Mouse (Mus musculus) forebrain, postnatal 0 days (tissue): ENCODE data around the gene Fscn3. TPM values are rescaled to one million over a fixed set of nuclear protein-coding genes. Genes with fewer than 3 reads are reported as not detected.

Source experiments
- ATAC-seq: fragments of 200-750 bp; cut with Nextera tagmentation; 2 replicates; pipeline ENCODE4 v1.8.0; 2017; ENCODE audit warnings: mild to moderate bottlenecking, moderate library complexity
- DNase-seq: peaks from one replicate; pipeline ENCODE4 v3.0.0-alpha.2; 2015
- H3K27ac ChIP-seq: fragments of 300-500 bp; sonication (generic); 2 replicates; pipeline ENCODE4 v1.5.1; 2014; ENCODE audit warnings: low read depth, mild to moderate bottlenecking, antibody characterized with exemption, low read length, moderate library complexity, mixed read lengths
- H3K27me3 ChIP-seq: fragments of 300-500 bp; sonication (generic); 2 replicates; pipeline ENCODE4 v1.6.1; 2014; ENCODE audit warnings: mild to moderate bottlenecking, low read length, mixed read lengths; ENCODE audit not compliant: insufficient read depth
- H3K36me3 ChIP-seq: fragments of 300-500 bp; sonication (generic); 2 replicates; pipeline ENCODE4 v1.6.1; 2014; ENCODE audit warnings: mild to moderate bottlenecking, moderate library complexity; ENCODE audit not compliant: insufficient read depth
- H3K4me1 ChIP-seq: fragments of 300-500 bp; sonication (generic); 2 replicates; pipeline ENCODE4 v1.6.1; 2014; ENCODE audit warnings: antibody characterized with exemption; ENCODE audit not compliant: insufficient read depth
- H3K4me2 ChIP-seq: fragments of 300-500 bp; sonication (generic); 2 replicates; pipeline ENCODE4 v1.6.1; 2014; ENCODE audit warnings: low read depth, mild to moderate bottlenecking, moderate library complexity
- H3K4me3 ChIP-seq: fragments of 300-500 bp; sonication (generic); 2 replicates; pipeline ENCODE4 v1.5.1; 2014; ENCODE audit warnings: low read depth, low read length, mixed read lengths
- H3K9ac ChIP-seq: fragments of 300-500 bp; sonication (generic); 2 replicates; pipeline ENCODE4 v1.6.1; 2014; ENCODE audit warnings: mild to moderate bottlenecking
- H3K9me3 ChIP-seq: fragments of 300-500 bp; sonication (generic); 2 replicates; pipeline ENCODE4 v1.6.1; 2016; ENCODE audit warnings: low read length
- CTCF ChIP-seq: sonication (generic); IDR thresholded peaks from 2 replicates; pipeline ENCODE4 v1.5.1; 2016; ENCODE audit warnings: antibody characterized with exemption, control low read depth, low read depth
- WGBS: fragments of 180-500 bp; shearing (Covaris S2); extraction: QIAGEN DNeasy Blood & Tissue Kit; methylation state at CpG from one replicate; pipeline ENCODE4 v1.1.7; 2014; 5-methylcytosine and 5-hydroxymethylcytosine counted together
- polyA plus RNA-seq: library from polyadenylated mRNA; unstranded; fragments of >200 nt; fragmentation: Nextera tagmentation; extraction: Ambion mirVana; gene quantifications from 2 replicates; pipeline ENCODE4 v1.2.1, GENCODE M21; 2015
- total RNA-seq: library from RNA; depleted of rRNA; stranded (reverse); fragments of >200 nt; gene quantifications from 2 replicates; pipeline ENCODE4 v1.2.3, GENCODE M21; 2014

Fscn3 gene
- total and polyA plus RNA-seq, 2 experiments from 2014 or later, result 0.19 TPM; not detected in 1

DNA sequence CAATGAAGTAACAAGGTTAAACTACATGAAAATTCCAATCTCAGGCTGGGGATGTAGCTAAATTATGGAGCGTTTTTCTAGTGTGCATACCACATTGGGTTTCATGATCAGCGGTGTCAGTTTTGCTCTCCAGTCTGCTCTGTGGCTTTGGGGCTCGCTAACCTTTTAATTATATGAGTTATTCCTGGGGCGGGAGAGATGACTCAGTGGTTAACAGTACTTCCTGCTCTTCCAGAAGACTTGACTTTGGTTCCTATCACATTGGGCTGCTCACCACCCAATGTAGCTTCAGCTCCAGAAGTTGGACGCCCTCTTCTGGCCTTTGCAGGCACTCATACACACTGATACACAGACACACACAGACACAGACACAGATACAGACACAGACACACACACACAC is 43.0 kb downstream of the Fscn3 start:
- Histone ChIP-seq H3K4me1 (no peaks in the 10 kb centered on the region), H3K36me3 (no peaks in the 10 kb centered on the region), H3K27ac (no peak overlapping the region), H3K27me3 (no peaks in the 10 kb centered on the region), H3K4me3 (no peak overlapping the region), H3K9me3 (no peaks in the 10 kb centered on the region), H3K9ac (no peak overlapping the region), H3K4me2 (no peak overlapping the region)
- DNase-seq (no peak), ATAC-seq (no peak)
- WGBS, result 80% methylated on average over 5 of the region's 5 CpGs
- TF ChIP-seq CTCF, result no peak

- 86% methylated on average over 9 of the region's 9 CpGs for WGBS
- H3K27me3 ChIP-seq, result no peaks in the 10 kb centered on the region
- no peak overlapping the region for H3K4me2 ChIP-seq
- H3K27ac ChIP-seq, result no peak overlapping the region
- H3K9me3 ChIP-seq, result no peaks in the 10 kb centered on the region
- H3K4me3 ChIP-seq, result no peak overlapping the region
- ATAC-seq, result no peak
- no peak overlapping the region for H3K9ac ChIP-seq
- H3K36me3 ChIP-seq, result no peaks in the 10 kb centered on the region
- no peak for TF ChIP-seq CTCF
- DNase-seq, result no peak
- H3K4me1 ChIP-seq, result no peaks in the 10 kb centered on the region
Observed at GRCm38 (mm10) chr6:28471284-28472035, 43.9 kb downstream of the Fscn3 start.

DNA sequence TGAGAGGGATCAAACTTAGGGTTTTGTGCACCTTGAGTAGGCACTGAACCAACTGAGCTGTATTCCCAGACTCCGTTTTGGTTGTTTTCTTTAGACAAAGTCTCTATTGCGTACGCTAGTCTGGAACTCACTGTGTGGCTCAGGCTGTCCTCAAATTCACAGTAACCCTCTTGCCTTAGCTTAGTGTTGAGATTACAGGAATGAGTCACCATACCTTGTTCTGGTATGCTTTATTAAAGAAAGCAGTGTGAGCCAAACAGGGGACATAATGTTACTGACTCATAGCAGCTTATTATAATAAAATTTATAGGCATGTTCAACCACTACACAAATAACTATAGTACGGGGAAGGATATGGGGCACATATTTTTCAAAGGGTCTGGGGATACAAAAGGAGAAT is 46.6 kb downstream of the Fscn3 start:
- no peak overlapping the region for H3K27ac ChIP-seq
- no peak for DNase-seq
- H3K9ac ChIP-seq, result no peak overlapping the region
- no peak overlapping the region for H3K4me2 ChIP-seq
- no peaks in the 10 kb centered on the region for H3K9me3 ChIP-seq
- WGBS, result 94% methylated on average over 4 of the region's 4 CpGs
- TF ChIP-seq CTCF, result no peak
- no peaks in the 10 kb centered on the region for H3K4me1 ChIP-seq
- H3K4me3 ChIP-seq, result no peak overlapping the region
- no peaks in the 10 kb centered on the region for H3K36me3 ChIP-seq
- no peak for ATAC-seq
- no peaks in the 10 kb centered on the region for H3K27me3 ChIP-seq

DNA sequence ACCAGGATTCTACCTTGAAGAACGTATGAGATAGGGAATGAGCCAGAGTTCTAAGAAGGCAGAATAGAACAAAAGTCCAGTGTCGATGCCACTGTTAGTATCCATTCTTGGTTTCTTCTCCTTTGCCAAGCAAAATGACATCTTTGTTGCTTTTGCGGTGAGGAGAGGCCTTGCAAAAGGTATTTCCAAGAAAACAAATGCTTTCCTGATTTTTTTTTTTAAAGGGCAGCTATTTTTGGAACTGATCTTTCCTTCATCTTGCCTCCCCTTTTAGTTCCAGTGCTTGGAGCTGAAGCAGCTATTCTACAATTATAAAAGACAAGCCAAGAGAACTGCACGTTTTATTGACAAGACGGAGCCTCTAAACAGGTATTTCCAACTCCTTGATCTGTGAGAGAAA is 47.2 kb downstream of the Fscn3 start, which contains the start of gene Snd1:
Gene Snd1, plus strand, starts transcription at position 301 of the 400 bp plus-strand sequence.
- no peak within 1 kb of the TSS for H3K4me3 ChIP-seq
- 85% methylated on average over 5 of the region's 5 CpGs for WGBS
- H3K4me1 ChIP-seq, result no peaks in the 10 kb centered on the region
- no peaks in the 10 kb centered on the region for H3K27me3 ChIP-seq
- no peaks in the 10 kb centered on the region for H3K36me3 ChIP-seq
- DNase-seq, result no peak
- H3K4me2 ChIP-seq, result no peak within 1 kb of the TSS
- TF ChIP-seq CTCF, result no peak
- H3K9me3 ChIP-seq, result no peaks in the 10 kb centered on the region
- no peak for ATAC-seq
- H3K9ac ChIP-seq, result no peak within 1 kb of the TSS
- H3K27ac ChIP-seq, result no peak within 1 kb of the TSS

DNA sequence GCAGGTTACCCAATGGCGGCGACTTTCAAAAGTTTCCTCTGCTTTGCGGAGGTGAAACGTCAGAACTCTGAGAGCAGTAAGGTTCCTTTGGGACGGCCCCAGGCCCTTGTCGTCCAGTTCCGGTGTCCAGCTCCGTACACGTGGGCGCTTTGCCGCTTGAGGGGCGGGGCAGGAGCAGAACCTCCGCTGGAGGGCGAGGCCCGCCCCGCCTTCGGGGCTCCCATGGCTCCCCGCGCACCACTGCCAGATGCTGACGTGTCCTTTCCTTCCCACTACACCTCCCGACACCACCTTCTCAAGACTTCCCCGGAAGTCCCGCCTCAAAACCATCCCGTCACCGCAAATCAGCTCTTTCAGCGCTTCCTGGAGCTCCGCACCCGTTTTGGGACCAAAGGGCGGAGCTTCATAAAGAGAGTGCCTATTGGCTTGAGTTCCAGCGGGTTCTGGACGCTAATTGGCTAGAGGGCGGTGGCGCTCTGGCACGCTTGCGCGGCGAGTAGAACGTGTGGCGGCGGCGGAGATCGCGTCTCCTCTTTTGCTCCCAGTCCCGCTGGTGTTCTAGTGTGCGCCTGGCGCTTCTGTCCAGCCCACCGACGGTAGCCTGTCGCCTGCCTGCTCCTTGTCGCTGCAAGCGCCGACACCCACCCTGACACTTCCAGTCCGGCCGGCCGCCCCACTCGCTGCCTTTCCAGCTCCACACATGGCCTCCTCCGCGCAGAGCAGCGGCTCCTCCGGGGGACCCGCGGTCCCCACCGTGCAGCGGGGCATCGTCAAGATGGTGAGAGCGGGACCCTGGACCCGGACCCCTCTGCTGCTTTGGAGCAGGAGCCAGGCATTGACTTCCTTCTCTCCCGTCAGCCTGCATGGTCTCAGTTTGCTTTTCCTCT is 52.5 kb downstream of the Fscn3 start:
- 0 out of 2 replicates have a peak, but pooled peaks cover 8% of the 10 kb centered on the region for H3K4me1 ChIP-seq
- H3K27ac ChIP-seq, result peak overlapping the region; percentile 51; the same call in 1 of the 2 replicates
- TF ChIP-seq CTCF, result peak; percentile 35
- H3K9me3 ChIP-seq, result no peaks in the 10 kb centered on the region
- H3K9ac ChIP-seq, result peak overlapping the region; percentile 63
- peak overlapping the region; percentile 79 for H3K4me3 ChIP-seq
- H3K27me3 ChIP-seq, result no peaks in the 10 kb centered on the region
- ATAC-seq, result peak; percentile 99
- under 1% methylated on average over 67 of the region's 68 CpGs for WGBS
- peak overlapping the region; percentile 73 for H3K4me2 ChIP-seq
- no peaks in the 10 kb centered on the region for H3K36me3 ChIP-seq
- DNase-seq, result peak; percentile 99

- Histone ChIP-seq H3K27ac (no peak overlapping the region), H3K4me2 (peak overlapping the region; percentile 66), H3K4me3 (peak overlapping the region; percentile 79), H3K9me3 (no peaks in the 10 kb centered on the region), H3K4me1 (0 out of 2 replicates have a peak, but pooled peaks cover 8% of the 10 kb centered on the region), H3K36me3 (no peaks in the 10 kb centered on the region), H3K27me3 (no peaks in the 10 kb centered on the region), H3K9ac (peak overlapping the region; percentile 63)
- WGBS, result 9% methylated on average over 21 of the region's 21 CpGs
- no peak for ATAC-seq
- no peak for DNase-seq
- no peak for TF ChIP-seq CTCF
Observed at GRCm38 (mm10) chr6:28480752-28481492, 53.3 kb downstream of the Fscn3 start.
